Mouse (Mus musculus): ENCODE measurements at regions not wholly inside any gene's neighbourhood (a gene's known extent, or its start where the extent isn't known, plus 50 kb on each side); places are given as distances from the start of the nearest gene placed in this dataset.

DNA sequence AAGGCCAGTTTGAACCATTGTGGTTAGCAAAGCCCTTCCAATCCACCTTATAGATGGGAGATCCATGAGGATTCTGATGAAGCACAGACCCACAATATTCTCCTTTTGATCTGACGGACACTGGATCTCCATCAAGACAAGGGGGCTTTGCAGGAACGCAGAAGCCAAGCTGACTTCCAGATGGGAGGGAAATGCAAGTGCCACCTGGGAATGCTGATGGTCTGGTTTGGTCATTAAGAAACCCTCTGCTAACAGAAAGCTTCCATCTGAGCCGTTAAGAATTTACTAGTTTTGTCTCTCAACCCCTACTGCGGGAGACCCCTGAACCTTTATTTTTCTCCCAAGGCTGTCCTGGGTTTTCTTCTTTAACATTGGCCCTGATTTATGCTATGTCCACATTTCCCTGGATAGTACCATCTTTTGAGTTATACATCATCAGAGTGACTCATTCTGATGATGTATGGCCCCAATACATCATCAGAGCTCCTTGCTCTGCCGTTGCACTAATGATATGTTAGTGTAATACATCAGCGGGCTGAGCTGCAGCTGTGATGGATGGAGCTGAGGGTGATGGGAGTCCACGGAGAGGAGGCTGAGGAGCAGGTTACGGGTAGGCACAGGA is 898.3 kb downstream of the Kcnma1 start:
- Histone ChIP-seq H3K36me3 (no peaks in the 10 kb centered on the region), H3K4me1 (replicated peaks) (no peaks in the 10 kb centered on the region), H3K9me3 (no peaks in the 10 kb centered on the region), H3K27me3 (no peaks in the 10 kb centered on the region), H3K4me3 (replicated peaks) (no peak overlapping the region), H3K4me2 (replicated peaks) (no peak overlapping the region), H3K27ac (no peak overlapping the region), H3K9ac (replicated peaks) (no peak overlapping the region)
- no peak for ATAC-seq
- WGBS, result 87% methylated on average over 8 of the region's 8 CpGs

DNA sequence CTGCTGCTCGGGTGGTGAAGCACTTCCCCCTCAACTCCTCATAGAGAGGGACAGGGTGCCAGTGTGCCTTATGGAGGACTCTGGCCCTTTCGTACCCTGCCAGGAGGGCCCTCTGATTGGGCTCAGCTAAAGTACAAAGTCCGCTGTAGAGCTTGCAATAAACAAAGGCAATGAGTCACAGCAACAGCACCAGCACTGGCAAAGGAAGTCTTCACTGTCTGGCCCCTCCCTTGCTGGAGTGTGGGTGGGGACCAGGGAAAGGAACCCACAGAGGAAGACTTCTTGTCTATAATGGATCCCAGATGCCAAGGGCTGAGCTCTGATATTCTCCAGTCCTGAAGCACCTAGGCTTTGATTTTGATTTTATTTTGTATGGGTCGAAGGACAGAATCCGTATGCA is 899.4 kb downstream of the Kcnma1 start:
- WGBS, result 82% methylated on average over 5 of the region's 5 CpGs

DNA sequence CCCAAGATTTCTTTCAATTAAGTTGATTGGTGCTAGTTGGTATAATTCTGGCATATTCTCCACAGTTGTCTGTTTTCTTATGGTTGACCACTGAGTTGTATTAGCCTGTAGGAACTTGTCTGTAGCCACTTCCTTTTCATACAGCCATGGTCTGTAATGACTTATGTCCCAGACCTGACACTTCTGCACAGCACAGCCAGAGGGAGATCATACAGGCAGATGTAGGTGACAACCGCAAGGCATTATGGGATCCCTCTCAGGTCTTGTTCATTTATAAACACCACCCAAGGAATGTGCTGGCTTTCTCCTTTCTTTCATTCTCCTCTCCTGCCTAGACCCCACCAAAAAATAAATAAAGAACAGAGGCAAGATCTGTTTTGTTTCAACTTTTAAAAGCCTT is 899.8 kb downstream of the Kcnma1 start:
- H3K36me3 ChIP-seq, result no peaks in the 10 kb centered on the region
- no peak for ATAC-seq
- no peak overlapping the region for H3K4me3 ChIP-seq (replicated peaks)
- H3K27ac ChIP-seq, result no peak overlapping the region
- H3K9me3 ChIP-seq, result no peaks in the 10 kb centered on the region
- no peaks in the 10 kb centered on the region for H3K27me3 ChIP-seq
- no peak overlapping the region for H3K9ac ChIP-seq (replicated peaks)
- H3K4me1 ChIP-seq (replicated peaks), result peaks cover 5% of the 10 kb centered on the region; the same call in 1 of the 2 replicates
- H3K4me2 ChIP-seq (replicated peaks), result no peak overlapping the region
- 100% methylated on average over 1 of the region's 1 CpGs for WGBS

More for the DNA sequence above, 899.4 kb downstream of the Kcnma1 start:
- Histone ChIP-seq H3K4me3 (replicated peaks) (no peak overlapping the region), H3K4me1 (replicated peaks) (peaks cover 5% of the 10 kb centered on the region; the same call in 1 of the 2 replicates), H3K27me3 (no peaks in the 10 kb centered on the region), H3K9ac (replicated peaks) (no peak overlapping the region), H3K36me3 (no peaks in the 10 kb centered on the region), H3K27ac (no peak overlapping the region), H3K9me3 (no peaks in the 10 kb centered on the region), H3K4me2 (replicated peaks) (no peak overlapping the region)
- ATAC-seq, result no peak

- Histone ChIP-seq H3K4me3 (replicated peaks) (no peak overlapping the region), H3K4me2 (replicated peaks) (no peak overlapping the region), H3K4me1 (replicated peaks) (peaks cover 5% of the 10 kb centered on the region; the same call in 1 of the 2 replicates), H3K27ac (no peak overlapping the region), H3K9me3 (no peaks in the 10 kb centered on the region), H3K27me3 (no peaks in the 10 kb centered on the region), H3K36me3 (no peaks in the 10 kb centered on the region), H3K9ac (replicated peaks) (no peak overlapping the region)
- no peak for ATAC-seq
- WGBS, result 49% methylated on average over 2 of the region's 2 CpGs
Measured at GRCm38 (mm10) chr14:23112369-23112768, 901.9 kb downstream of the Kcnma1 start.

DNA sequence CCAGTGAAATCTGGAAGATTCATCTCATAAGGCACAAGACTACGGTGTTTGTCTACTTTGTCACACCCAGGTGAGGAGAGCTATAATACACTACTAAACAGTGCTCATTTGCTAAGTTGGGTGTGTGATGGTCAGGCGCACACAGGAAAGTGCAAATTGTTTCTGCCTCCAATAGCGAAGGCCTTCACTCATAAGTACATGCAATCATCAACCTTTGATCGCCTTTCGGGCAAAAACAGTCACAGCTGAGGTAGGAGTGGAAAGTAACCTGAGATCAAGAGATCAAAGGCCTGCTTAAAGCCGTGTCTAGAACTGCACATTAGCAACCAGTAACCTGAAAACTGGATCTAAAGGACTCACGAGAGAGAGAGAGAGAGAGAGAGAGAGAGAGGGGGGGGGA is 905.7 kb downstream of the Kcnma1 start:
- Histone ChIP-seq H3K4me1 (replicated peaks) (peaks cover 5% of the 10 kb centered on the region; the same call in 1 of the 2 replicates), H3K9me3 (no peaks in the 10 kb centered on the region), H3K27ac (no peak overlapping the region), H3K27me3 (no peaks in the 10 kb centered on the region), H3K36me3 (no peaks in the 10 kb centered on the region), H3K4me2 (replicated peaks) (no peak overlapping the region), H3K9ac (replicated peaks) (no peak overlapping the region), H3K4me3 (replicated peaks) (no peak overlapping the region)
- no peak for ATAC-seq
- WGBS, result 91% methylated on average over 7 of the region's 7 CpGs

DNA sequence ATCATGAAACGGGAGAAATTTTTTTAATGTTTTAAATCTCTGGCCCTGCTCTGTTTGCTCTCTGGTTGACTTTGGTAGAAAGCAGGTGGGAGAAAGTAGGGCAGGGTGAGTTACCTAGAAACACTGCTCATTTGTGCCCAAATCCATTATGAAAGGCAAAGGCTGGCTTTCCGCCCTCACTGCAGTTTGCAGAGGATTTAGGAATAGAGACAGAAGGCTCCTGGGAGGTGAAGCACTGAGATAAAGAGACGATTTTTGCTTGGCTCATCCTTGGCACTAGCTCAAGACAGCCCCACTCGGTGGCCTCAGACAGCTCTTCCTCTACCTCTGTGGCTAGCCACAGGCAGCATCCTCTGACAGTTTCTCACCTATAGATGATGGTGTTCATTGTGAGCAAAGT is 906.8 kb downstream of the Kcnma1 start:
- no peak overlapping the region for H3K27ac ChIP-seq
- H3K4me1 ChIP-seq (replicated peaks), result peaks cover 5% of the 10 kb centered on the region; the same call in 1 of the 2 replicates
- H3K9me3 ChIP-seq, result no peaks in the 10 kb centered on the region
- no peaks in the 10 kb centered on the region for H3K27me3 ChIP-seq
- no peak overlapping the region for H3K4me2 ChIP-seq (replicated peaks)
- 75% methylated on average over 4 of the region's 4 CpGs for WGBS
- no peak for ATAC-seq
- no peak overlapping the region for H3K9ac ChIP-seq (replicated peaks)
- H3K36me3 ChIP-seq, result no peaks in the 10 kb centered on the region
- H3K4me3 ChIP-seq (replicated peaks), result no peak overlapping the region

Measured in midbrain, embryonic 13.5 days (tissue).